Mouse (Mus musculus) heart, postnatal 36 days (tissue): ENCODE data around the gene Pard3. TPM values are rescaled to one million over a fixed set of nuclear protein-coding genes. Genes with fewer than 3 reads are reported as not detected.

Experiments used
- DNase-seq, 2 experiments: peaks; one replicate each; pipeline ENCODE4 v3.0.0; 2021 to 2022
- intact Hi-C: fragments of 180-260 bp; cut with DNase I; formaldehyde crosslinking; loops from one replicate; pipeline ENCODE4 v1.15.1; 2025
- total RNA-seq, 2 experiments: library from RNA; stranded (reverse); gene quantifications; 2 replicates each; pipeline ENCODE4 v1.2.3; 2021

Pard3 gene
- total RNA-seq, 2 experiments from 2014 or later: 30.9 to 33.5 TPM

DNA sequence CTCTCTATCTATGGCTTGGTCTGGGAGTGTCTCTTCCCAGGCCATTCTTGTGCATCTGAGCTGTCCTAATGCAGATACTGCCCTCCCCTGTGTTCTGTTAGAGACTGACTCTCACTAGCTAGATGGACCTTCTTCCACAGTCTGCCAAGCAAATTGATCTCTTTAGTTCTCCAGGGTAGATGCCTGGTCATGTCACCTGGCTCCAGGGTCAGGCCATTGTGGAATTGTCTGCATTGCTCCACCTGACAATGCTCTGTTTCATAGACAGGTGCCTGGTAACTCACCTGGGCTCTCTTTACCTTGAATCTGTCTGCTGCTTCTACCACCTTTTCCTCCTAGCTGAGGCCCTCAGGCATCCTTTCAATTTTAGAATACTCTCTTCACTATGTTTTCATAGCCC is 329.0 kb downstream of the Pard3 start:
- DNase-seq: no peak
- intact Hi-C loops: no loop called here

GRCm38 (mm10) chr8:127395488-127395887 is 331.8 kb downstream of the Pard3 start:
- DNase-seq: no peak
- intact Hi-C loops: no loop called here

- intact Hi-C loops: no loop called here
Measured at GRCm38 (mm10) chr8:127405815-127406214, 342.1 kb downstream of the Pard3 start.

GRCm38 (mm10) chr8:127410606-127411005 is 346.9 kb downstream of the Pard3 start:
- DNase-seq: no peak
- intact Hi-C loops: no loop called here

More at GRCm38 (mm10) chr8:127405815-127406214, 342.1 kb downstream of the Pard3 start:
- no peak for DNase-seq

GRCm38 (mm10) chr8:127411190-127411848 is 347.6 kb downstream of the Pard3 start:
- intact Hi-C loops: no loop called here
- no peak for DNase-seq

GRCm38 (mm10) chr8:127423021-127423420 is 359.3 kb downstream of the Pard3 start:
- no peak for DNase-seq
- intact Hi-C loops: no loop called here

- DNase-seq: no peak
- intact Hi-C loops: no loop called here
Measured at GRCm38 (mm10) chr8:127424211-127424916, 360.7 kb downstream of the Pard3 start.

- DNase-seq: no peak
- intact Hi-C loops: no loop called here
Measured at GRCm38 (mm10) chr8:127426857-127427256, 363.2 kb downstream of the Pard3 start.

GRCm38 (mm10) chr8:127428004-127428403 is 364.3 kb downstream of the Pard3 start:
- no peak for DNase-seq
- intact Hi-C loops: no loop called here

- DNase-seq: no peak
- intact Hi-C loops: loop anchor here (10.0 kb wide), 2 partner anchors 236 to 1064 kb away; no protein-coding TSS in a partner anchor
Measured at GRCm38 (mm10) chr8:127431236-127431635, 367.5 kb downstream of the Pard3 start.

- intact Hi-C loops: loop anchor here (10.0 kb wide), 2 partner anchors 241 to 1059 kb away; no protein-coding TSS in a partner anchor
Measured at GRCm38 (mm10) chr8:127435975-127436374, 372.3 kb downstream of the Pard3 start.

GRCm38 (mm10) chr8:127437613-127438235 is 374.0 kb downstream of the Pard3 start:
- intact Hi-C loops: loop anchor here (2.0 to 10.0 kb wide), 4 partner anchors 151 to 1057 kb away; no protein-coding TSS in a partner anchor
- DNase-seq: no peak

More at GRCm38 (mm10) chr8:127435975-127436374, 372.3 kb downstream of the Pard3 start:
- DNase-seq: no peak

GRCm38 (mm10) chr8:127438625-127439391 is 375.1 kb downstream of the Pard3 start:
- DNase-seq: peak; percentile 61 to 62
- intact Hi-C loops: loop anchor here (2.0 to 10.0 kb wide), 4 partner anchors 150 to 1056 kb away; no protein-coding TSS in a partner anchor

DNA sequence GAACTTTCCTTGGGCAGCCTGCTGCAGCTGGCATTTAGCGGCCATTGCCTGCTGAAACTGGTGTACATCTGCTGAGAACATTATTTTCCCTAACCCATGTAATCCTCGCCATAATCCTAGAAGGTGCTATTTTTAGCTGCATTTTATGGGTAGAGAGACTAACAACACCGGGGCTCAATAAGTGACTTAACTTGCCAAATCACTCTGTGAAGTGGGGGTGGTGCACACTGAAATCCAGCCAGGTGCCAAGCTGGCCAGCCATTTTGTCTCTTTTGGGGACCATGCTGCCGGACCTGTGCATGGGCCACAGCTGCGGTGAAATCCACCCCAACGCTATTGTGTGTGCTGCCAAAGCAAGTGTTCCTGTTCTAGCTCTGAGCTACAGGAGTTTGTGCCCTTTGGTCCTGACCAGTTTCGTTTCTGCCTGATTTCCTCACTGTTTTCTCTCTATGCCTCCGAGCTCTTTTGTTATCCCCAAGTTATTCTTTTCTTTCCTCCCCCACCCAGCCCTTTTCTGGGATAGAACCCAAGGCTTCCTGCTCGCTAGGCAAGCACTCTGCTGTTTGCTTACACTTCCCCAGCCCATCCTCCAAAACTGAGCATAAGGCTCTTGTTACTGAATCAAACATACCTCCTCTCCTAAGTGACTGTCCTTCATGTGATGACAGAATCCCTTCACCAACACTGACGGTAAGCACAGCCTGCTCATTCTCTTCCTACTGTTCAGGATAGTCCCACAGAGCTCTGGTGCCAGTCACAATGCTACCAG is 375.9 kb downstream of the Pard3 start:
- intact Hi-C loops: loop anchor here (2.0 to 10.0 kb wide), 4 partner anchors 149 to 1055 kb away; no protein-coding TSS in a partner anchor
- peak; percentile 33 to 40 for DNase-seq

GRCm38 (mm10) chr8:127440161-127440833 is 376.6 kb downstream of the Pard3 start:
- peak in 1 of 2 experiments; percentile 31 for DNase-seq

GRCm38 (mm10) chr8:127440834-127441485 is 377.3 kb downstream of the Pard3 start:
- intact Hi-C loops: no loop called here

More at GRCm38 (mm10) chr8:127440161-127440833, 376.6 kb downstream of the Pard3 start:
- intact Hi-C loops: no loop called here

GRCm38 (mm10) chr8:127447401-127447800 is 383.7 kb downstream of the Pard3 start:
- no peak for DNase-seq
- intact Hi-C loops: no loop called here

More at GRCm38 (mm10) chr8:127440834-127441485, 377.3 kb downstream of the Pard3 start:
- peak; percentile 65 to 73 for DNase-seq

DNA sequence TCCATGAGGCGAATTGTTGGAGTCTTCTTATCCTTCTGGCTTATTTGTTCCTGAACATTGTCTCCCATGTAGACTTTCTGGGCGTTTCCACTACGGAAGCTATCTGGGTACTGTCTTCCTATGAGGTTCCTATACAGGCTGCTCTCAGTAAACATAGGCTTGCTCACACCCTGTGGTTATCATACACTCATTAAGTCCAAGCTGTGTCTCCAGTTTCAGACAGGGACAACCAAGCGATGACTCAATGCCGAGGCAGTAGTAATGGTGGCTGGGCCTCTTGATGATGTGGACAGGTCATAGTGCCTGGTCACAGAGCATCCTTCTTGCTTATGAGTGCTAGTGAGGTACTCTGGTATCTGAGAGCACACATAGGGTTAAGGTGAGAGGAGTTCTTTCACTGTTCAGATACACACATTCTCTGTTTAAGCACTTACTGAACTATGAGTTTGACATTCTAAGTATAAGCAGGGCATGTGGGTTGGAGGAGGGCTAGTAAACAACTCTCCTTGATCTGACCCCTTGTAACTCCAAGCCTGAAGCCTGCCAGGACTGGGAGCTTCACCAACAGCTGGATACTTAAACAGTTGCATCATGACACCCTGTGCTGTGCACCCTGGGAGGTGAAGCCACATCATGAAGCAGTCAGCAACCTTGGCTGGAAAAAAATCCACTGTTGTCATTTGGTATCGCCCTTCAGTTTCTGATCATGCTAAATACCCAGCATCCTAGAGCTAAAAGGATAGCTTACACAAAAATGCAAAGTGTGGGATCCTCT is 385.6 kb downstream of the Pard3 start:
- no peak for DNase-seq
- intact Hi-C loops: no loop called here
